Mouse (Mus musculus): ENCODE measurements around the gene Ltb4r1.

The Ltb4r1 gene

DNA sequence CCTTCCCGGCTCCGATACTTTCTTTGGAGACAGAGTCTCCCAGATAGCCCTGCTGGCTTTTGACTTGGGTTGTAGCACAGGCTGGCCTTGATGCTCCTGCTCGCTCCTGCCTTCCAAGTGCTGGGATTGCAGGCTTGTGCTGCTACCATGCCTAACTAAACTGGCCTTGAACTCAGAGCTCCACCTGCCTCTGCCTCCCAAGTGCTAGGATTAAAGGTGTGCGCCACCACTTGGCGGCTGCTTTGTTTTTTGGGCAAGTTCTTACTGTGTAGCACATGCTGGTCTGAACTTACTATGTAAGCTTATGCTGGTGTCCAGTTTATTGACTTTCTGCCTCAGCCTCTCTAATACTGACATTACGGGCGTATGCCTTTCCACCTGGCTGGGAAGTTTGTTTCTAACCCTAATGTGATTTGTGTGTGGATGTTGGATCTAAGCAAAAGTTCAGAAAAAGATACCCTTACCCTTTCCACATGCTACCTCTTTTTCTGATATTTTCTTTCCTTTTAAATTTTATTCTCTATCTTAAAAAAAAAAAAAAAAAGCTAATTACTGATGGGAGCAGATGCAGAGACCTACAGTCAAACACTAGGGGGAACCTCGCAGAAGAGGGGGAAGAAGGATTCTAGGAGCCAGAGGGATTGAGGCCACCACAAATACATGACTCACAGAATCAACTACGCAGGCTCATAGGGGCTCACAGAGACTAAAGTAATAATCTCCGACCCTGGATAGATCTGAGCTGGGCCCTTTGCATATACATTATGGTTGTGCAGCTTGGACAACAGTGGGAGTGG, 18.5 kb upstream of the Ltb4r1 start:
- DNase-seq (ENCODE audit: low spot score) = no peak

DNA sequence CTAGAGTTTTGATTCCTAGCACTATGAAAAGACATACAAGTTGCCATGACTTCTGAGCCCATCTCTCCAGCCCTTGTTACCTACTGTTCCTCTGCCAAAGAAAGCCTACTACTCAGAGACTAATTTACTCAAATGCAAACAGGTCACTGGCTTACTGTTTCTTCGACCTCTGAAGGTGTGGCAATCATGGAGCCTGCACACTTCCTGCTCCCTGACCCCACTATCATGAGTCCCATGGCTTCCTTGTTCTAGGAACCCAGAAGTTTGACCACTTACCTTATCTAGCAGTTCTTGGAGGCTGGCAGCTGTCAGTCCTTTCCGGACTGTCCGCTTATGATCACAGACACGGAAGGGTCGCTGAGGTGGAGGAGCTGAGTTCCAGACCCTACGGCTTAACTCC, 8.2 kb upstream of the Ltb4r1 start:
- no peak for DNase-seq (ENCODE audit: low spot score)

DNA sequence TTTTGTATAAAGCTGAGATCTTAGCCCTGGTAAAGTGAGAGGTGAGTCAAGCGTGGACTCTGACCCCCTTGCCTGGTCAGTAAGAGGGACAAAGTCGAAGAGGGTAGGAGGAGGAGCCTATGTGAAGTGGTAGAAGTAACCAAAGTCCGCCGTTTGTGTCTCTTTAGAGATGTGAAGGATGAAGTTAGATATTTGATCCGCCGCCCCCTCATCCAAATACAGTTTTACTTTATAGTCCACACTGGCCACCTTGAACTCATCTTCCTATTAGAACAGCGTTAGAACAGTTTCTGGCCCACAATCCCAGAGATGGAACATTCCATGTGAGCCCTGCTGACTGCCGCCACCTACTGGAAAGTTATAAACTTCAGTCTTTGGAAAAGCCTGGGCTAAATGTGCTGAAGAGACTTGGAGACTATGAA, 7.4 kb upstream of the Ltb4r1 start, which contains the start of gene Cideb:
Cideb (minus strand) TSS at position 96 of the 422 bp plus-strand sequence.
- DNase-seq (ENCODE audit: low spot score) = no peak

DNA sequence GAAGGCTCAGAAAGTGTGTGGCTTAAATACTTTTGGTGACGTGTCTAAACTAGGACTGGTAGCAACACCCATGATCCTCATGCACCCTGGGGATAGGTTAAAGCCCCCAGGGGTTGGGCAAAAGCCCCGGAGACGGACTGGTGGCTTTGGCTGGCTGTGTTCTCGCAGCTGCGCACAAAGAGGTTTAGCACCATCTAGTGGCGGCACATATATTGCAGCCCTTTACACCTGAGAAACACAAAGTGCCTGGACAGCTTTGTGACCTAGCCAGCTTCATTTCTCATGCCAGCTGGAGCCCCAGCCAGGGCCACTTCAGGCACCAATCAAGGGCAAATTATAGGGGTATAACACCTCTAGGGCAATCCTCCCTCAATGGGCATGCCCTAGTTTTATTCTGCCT, 5.6 kb upstream of the Ltb4r1 start:
- peak; percentile 57 for DNase-seq (ENCODE audit: low spot score)

DNA sequence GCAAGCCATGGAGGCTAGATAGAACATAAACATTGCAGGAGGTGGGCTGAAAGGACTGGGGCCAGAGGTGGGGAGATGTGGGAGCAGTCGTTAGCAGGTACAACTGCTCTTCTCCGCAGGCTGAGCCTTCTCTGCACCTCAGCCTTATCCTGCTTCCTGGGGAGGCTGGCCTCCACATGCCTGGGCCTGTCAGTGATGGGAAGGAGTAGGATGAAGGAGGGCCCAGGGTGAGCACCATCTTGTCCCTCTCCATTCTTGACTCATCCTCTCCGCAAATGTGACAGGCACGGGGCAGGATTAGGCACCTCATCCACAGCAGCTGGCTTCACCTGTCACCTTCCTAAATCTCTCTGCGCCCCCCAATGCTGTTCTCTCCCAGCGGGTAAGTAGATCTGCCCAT, 4.6 kb upstream of the Ltb4r1 start, which contains the start of gene Ltb4r2:
Ltb4r2 (plus strand) TSS at position 266 of the 400 bp plus-strand sequence.
- no peak for DNase-seq (ENCODE audit: low spot score)

DNA sequence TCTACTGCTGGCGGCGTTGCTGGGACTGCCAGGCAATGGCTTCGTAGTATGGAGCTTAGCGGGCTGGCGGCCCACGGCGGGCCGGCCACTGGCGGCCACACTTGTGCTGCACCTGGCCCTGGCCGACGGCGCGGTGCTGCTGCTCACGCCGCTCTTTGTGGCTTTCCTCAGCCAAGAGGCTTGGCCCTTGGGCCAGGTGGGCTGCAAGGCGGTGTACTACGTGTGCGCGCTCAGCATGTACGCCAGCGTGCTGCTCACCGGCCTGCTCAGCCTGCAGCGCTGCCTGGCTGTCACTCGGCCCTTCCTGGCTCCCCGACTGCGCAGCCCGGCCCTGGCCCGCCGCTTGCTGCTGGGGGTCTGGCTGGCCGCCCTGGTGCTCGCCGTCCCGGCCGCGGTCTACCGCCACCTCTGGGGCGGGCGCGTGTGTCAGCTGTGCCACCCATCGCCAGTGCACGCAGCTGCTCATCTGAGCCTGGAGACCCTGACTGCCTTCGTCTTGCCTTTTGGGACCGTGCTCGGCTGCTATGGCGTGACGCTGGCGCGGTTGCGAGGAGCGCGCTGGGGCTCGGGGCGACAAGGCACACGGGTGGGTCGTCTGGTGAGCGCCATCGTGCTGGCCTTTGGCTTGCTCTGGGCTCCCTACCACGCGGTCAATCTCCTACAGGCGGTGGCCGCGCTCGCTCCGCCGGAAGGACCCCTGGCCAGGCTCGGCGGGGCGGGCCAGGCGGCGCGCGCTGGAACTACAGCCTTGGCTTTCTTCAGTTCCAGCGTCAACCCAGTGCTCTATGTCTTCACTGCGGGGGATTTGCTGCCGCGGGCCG, 3.6 kb upstream of the Ltb4r1 start:
- DNase-seq (ENCODE audit: low spot score) = no peak

DNA sequence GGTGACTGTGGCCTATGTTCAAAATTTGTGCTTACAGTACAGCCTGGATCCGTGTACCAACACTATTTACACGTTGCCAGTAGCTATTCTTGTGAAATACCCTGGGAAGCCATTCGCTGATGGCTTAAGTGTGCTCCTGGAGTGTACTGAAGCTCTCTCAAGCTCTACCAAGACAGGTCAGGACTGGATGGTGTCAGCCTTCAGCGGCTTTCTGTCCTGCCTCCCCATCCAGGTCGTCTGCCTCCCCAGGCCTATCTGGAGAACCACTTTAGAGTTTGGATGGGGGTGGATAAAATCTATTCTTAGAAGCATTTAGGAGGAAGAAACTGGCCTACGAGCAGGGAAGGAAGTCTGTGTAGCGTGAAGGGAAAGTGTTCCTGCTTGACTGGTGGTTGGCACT, 2.6 kb upstream of the Ltb4r1 start:
- DNase-seq (ENCODE audit: low spot score) = no peak

DNA sequence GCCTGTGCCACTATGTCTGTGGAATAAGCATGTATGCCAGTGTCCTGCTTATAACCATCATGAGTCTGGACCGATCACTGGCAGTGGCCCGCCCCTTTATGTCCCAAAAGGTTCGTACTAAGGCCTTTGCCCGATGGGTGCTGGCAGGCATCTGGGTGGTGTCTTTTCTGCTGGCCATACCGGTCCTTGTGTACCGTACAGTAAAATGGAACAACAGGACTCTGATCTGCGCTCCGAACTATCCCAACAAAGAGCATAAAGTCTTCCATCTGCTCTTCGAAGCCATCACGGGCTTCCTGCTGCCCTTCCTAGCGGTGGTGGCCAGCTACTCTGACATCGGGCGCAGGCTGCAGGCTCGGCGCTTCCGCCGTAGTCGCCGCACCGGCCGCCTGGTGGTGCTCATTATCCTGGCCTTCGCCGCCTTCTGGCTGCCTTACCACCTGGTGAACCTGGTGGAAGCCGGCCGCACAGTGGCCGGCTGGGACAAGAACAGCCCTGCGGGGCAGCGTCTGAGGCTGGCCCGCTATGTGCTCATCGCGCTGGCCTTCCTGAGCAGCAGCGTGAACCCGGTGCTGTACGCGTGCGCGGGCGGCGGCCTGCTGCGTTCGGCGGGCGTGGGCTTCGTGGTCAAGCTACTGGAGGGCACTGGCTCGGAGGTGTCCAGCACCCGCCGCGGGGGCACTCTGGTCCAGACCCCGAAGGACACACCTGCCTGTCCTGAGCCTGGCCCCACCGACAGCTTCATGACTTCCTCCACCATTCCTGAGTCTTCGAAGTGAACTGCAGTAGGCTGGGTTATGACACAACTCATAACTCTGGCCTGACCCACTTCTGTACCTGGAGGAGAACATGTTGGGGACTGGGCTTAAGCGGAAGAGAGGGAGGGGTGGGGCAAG, 2.0 kb downstream of the Ltb4r1 start:
- DNase-seq (ENCODE audit: low spot score) = no peak

DNA sequence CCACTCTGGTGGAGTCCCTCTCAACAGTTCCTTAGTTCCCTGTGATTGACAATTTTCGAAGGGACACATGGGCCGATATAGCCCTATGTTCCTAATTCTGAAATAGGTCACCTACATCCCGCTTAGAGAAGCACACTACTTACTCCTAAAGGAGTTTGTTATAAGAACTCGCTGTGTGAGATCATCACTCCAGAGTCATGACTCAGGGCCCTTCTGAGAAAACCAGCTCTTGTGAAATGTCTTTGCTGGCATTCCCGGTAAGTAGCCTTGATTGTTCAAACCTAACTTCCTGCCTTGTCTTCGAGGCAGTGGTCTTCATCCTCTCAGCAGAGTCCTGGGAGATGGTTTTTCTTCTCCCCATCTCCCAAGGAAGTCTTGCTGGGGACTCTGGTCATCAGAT, 2.8 kb downstream of the Ltb4r1 start:
- DNase-seq (ENCODE audit: low spot score) = no peak

DNA sequence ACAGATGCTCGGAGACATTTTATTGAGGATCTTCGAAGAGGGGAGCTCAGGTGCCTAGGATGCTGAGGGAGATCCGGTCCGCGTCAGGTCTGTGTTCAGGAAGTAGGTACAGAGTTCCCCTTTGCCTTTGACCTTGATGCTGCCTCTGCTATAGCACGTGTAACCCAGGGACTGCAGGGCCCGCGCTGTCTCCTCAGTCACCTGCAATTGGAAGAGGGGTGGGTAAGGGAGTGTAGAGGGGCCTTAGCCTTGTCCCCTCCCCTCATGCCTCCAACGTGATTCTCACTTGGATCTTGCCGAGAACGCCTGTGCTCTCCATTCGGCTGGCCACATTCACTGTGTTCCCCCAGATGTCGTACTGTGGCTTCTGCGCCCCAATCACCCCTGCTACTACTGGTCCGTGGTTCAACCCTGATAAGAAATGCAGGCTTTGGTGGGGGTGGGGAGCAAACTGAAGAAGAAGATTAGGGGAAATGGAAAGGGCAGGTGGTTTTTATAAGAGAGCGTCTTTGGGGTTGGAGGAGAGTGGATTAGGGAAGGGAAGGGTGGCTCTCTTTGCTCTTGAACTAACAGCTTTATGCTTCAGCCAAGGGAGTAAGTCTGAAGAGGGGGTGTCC, 3.4 kb downstream of the Ltb4r1 start:
- no peak for DNase-seq (ENCODE audit: low spot score)

DNA sequence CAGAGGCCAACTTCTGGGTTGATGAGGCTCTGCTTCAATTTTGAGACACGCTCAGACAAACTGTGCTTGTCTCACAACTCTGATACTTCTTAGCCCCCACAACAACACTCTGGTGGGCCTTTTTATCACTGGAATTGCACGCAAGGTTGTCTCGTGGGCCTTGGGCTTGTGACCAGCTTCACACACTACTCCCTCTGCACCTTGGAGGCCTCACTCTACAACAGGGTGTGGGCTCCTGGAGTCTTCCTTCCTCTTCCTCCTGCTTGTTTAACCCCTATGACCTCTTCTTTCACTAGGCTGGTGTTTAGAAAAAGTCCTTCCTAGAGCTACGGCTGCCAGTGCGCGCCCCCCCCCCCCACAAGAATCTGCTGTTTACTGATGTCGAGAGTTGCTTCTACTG, 10.9 kb downstream of the Ltb4r1 start:
- DNase-seq (ENCODE audit: low spot score) = no peak

DNA sequence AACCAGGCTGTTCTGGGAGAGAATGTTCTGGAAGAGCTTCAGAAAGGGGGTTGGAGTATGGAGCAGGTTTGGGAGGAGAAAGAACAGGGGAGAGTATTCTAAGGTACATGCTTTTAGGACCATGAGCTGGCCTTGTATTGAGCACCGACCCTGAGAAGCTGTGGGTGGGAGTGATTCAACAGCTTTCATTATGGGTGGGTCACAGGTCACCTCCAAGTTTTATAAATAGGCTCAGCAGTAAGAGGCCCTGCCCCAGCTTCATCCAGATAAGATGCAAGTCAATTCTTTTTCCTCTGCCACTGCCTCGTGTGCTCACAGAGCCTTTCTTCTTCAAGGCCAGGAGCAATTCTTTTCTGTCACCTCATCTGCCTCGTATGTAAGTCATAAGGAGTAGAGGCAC, 11.4 kb downstream of the Ltb4r1 start:
- no peak for DNase-seq (ENCODE audit: low spot score)

DNA sequence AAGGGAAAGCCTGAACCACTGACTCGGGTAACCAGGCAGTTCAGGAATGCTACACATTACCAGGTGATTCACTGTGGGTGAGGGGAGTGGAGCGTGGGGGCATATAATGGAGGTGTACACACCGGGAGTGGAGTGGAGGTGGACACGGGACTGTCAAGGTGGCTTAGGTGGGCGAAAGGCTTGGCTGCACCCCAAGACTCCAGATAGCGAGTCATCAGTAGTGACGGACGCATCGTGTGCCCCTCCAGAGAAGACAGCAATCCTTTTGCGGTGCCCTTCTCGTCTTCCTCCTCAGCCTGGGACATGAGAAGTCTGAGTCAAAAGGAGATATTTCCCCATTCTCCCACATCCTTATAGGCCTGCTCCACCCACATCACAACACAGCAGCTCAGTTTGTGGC, 12.0 kb downstream of the Ltb4r1 start:
- no peak for DNase-seq (ENCODE audit: low spot score)

DNA sequence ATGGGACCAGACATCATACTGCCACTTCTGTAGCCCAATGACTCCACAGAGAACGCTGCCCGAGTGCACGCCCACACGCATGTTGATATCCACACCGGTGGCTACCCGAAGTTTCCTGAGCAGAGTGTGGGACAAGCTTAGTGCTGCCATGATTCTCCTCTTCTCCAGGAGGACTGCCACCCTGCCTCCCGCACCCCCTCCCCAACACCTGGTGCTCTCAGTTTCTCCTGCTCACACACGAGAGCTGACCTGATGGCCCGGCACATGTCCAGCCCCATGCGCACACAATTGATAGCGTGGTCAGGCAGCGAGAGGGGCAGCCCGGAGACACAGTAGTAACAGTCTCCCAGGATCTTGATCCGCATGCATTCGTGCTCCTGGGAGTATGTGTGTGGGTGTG, 12.9 kb downstream of the Ltb4r1 start:
- no peak for DNase-seq (ENCODE audit: low spot score)

DNA sequence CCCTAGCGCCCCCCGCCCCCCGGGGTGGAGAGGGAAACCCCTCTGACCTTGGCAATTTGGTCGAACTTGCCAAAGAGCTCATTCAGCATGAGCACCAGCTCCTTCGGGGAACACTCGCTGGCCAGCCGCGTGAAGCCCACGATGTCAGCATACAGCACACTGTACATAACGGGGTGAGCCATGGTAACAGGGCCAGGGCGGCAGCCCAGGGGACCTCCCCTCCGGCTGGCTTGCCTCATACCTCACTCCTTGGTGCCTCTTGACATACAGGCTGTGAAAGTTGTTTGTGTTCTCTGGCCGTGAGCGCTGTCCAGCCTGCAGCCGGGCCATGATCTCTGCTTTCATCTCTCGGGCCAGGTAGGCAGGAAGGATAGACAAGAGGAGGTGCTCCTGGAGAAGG, 13.9 kb downstream of the Ltb4r1 start:
- DNase-seq (ENCODE audit: low spot score) = peak; percentile 7

DNA sequence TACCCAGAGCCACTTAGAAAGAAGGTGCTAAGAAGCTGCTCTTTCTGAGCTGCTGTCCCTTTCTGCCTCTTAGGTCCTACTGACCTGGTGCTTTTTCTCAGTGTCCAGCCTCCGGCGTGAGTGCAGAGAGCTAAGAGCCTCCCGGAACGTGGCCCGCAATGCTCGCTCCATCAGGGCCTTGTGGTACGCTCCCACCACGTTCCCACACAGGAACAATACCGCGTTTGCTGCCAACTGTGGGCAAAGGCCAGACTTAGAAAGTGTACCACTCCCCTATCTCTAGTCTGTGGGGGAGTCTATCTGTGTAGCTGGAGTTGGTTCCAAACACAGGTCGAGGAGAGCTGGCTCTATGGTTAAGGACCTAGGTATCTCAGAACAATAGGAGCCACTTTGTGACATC, 15.0 kb downstream of the Ltb4r1 start:
- DNase-seq (ENCODE audit: low spot score) = no peak

DNA sequence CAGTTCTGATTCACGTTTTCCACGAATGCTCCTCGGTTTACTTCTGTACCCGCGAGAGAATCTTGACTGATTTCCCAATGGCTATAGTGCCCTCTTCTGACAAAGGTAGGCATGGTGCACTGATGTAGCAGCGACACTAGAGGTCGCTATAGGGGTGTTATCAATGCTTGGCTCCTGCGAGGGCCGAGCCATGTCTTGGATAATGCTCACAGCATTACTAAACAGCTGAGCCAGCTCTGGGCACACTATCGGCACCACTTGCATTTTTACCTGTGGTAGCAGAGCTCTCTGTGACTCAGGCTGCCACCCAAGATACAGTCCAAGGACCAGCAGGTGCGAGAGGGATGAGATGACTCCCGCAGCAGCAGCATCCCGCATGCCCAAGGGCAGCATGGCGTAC, 15.5 kb downstream of the Ltb4r1 start:
- no peak for DNase-seq (ENCODE audit: low spot score)

DNA sequence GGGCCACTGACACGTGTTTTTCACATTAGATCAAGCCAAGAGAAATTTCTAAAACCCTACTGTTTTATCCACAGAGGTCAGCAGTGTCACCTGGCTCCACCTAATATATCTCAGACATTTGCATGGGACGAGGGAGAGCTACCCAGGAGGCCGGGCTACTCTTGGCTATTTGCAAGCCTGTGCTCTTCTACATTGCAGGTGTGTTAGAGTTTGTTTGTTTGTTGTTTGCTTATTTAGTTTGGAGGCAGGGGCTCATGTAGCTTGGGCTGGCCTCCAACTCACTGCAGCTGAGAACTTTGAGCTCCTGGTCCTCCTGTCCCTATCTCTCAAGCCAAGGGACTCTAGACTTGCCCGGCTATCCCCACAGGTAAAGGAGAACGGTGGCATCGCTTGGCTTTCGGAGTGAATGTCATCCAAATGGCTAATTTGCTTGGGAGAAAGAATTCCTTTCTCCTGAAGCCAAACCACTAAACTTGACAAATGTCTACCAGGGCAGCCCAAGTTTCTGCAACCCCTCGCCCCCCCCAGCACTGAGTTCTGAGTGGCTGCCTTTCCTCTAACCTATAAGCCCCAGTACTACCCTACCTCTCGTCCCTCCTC, 16.7 kb downstream of the Ltb4r1 start:
- DNase-seq (ENCODE audit: low spot score) = no peak

DNA sequence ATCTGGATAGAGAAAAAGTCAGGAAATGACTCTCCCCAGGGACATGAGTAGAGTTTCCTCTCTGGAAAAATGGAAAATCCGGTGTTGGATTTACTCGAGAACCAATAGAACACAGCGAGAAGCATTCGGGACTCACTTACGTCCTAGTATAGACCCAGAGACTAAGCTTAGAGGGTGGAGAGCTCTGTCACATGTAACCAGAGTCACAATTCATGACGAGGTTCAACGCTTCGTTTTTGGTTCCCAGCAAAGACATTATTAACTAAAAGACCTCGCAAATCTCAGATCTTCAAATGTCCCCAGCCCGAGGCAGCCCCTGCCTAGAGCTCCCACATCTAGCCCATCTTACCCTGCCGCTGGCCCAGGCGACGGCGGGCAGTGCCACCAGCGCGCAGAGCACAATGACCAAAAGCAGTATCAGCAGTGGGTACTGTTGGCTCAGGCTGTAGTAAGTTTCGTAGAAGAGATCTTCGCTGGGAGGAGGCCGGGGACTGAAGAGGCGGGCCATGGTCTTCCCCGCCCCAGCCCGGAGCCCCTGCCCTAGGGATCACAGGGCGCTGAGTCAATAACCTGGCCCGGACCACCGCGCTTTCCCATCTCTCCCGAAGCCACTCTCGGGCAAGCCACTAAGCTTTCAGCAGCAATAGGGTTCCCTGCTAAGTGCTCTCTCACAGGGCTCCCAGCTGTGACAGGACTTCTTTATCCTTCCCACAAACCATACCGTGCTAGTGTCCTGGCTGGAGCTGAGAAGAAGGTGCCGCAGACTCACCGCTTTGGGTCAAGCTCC, 17.6 kb downstream of the Ltb4r1 start:
- DNase-seq (ENCODE audit: low spot score) = peak; percentile 9

DNA sequence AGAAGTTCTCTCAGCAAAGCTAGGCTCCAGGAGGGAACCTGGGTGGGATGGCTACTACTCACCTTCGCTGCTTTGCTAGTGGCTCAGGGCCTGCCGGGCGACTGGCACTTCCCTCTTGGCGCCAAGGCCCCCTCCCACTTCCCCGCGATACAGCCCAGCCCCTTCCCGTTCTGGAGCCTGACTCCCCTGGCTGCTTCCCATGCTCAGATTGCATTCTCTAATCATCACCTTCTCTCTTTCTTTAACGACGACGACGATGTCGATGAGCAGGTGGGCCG, 18.1 kb downstream of the Ltb4r1 start, which contains the start of gene Adcy4:
Adcy4 (minus strand) TSS at position 138 of the 278 bp plus-strand sequence.
- DNase-seq (ENCODE audit: low spot score) = peak; percentile 8

DNA sequence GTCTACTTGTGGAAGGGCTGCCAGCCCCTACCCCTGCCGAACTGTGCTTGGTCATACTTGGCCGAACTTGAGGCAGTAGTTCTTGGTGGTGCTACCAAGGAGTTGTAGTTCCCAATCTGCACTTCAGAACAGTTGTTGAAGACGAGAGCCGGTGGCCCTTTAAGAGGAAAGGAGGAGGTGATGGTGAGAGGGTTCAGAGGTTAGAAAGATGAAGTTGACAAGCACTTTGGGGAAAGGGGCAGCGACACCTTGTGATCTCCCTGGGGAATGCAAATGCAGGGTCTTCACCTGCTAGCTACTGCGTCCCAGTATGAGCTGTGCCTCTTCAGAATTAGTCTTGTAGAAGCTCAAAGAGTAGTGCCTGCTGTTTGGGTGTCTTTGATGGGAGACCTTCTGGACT, 19.4 kb downstream of the Ltb4r1 start:
- DNase-seq (ENCODE audit: low spot score) = no peak

Measured in urinary bladder, postnatal 10 days (tissue).